Mouse (Mus musculus): Measurements from ENCODE around the gene Npcd. TPM values are rescaled to one million over a fixed set of nuclear protein-coding genes. Genes with fewer than 3 reads are reported as not detected.
"Not testable (repeated sequence)": the region's sequence is repeated elsewhere in the genome, so short reads cannot be mapped to it uniquely, and the experiment has no call there.

Npcd gene
- polyA plus RNA-seq, 1 experiment from 2014 or later: not detected

DNA sequence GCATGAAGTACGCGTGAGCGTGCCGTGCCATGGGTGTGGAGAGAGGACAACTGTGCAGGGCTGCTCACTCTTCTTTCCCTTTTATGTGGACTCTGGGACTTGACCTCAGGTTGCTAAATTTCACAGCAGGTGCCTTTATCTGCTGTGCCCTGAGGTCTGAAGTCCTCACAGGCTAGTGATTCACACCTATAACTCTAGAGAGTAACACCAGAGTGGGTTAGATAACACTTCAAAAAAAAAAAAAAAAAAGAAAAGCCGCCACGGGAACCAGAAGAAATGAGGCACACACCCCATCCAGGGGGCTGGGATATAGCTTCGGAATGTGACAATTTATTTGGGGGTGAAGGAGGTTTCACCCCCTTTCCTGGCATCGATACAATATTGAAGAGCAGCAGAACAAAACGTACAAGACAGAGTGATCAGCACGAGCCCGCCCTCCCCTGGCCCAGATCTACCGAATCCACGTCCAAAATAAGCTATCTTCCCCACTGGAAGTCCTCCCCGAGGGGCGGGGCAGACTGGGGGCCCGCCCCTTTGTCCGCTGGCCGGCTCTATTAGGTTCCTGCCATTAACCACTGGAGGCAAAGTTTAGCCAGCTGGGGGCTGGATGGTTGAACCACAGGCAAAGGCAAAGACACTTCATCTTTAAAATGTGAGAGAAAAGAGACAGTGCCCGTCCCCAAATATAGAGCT, 10.3 kb downstream of the Npcd start:
- no peaks in the 10 kb centered on the region for H3K27me3 ChIP-seq (ENCODE audit: control insufficient read depth, insufficient read depth, low read length)
- 54% methylated on average over 19 of the region's 19 CpGs for WGBS
- no peak overlapping the region for H3K9ac ChIP-seq (ENCODE audit: low read length)
- no peak overlapping the region for H3K4me3 ChIP-seq (ENCODE audit: low read depth, low read length)
- peaks cover 24% of the 10 kb centered on the region for H3K36me3 ChIP-seq (ENCODE audit: control insufficient read depth, insufficient read depth, low read length)
- H3K27ac ChIP-seq (replicated peaks): no peak overlapping the region
- no peak overlapping the region for H3K4me2 ChIP-seq (replicated peaks; ENCODE audit: low read depth)
- no peak; the same call in 1 of the 2 replicates for ATAC-seq (ENCODE audit: low FRiP score, low TSS enrichment)
- peak; percentile 55 for DNase-seq (ENCODE audit: low spot score)
- TF ChIP-seq EP300 (optimal IDR thresholded peaks at IDR 0.05) (no peak), CTCF (IDR thresholded peaks at IDR 0.05; ENCODE audit: low read depth) (no peak; the same call in 1 of the 2 replicates)
- H3K9me3 ChIP-seq (ENCODE audit: control insufficient read depth, low read length): no peaks in the 10 kb centered on the region
- 0 out of 2 replicates have a peak, but pooled peaks cover 3% of the 10 kb centered on the region for H3K4me1 ChIP-seq (replicated peaks; ENCODE audit: control insufficient read depth, insufficient read depth)

DNA sequence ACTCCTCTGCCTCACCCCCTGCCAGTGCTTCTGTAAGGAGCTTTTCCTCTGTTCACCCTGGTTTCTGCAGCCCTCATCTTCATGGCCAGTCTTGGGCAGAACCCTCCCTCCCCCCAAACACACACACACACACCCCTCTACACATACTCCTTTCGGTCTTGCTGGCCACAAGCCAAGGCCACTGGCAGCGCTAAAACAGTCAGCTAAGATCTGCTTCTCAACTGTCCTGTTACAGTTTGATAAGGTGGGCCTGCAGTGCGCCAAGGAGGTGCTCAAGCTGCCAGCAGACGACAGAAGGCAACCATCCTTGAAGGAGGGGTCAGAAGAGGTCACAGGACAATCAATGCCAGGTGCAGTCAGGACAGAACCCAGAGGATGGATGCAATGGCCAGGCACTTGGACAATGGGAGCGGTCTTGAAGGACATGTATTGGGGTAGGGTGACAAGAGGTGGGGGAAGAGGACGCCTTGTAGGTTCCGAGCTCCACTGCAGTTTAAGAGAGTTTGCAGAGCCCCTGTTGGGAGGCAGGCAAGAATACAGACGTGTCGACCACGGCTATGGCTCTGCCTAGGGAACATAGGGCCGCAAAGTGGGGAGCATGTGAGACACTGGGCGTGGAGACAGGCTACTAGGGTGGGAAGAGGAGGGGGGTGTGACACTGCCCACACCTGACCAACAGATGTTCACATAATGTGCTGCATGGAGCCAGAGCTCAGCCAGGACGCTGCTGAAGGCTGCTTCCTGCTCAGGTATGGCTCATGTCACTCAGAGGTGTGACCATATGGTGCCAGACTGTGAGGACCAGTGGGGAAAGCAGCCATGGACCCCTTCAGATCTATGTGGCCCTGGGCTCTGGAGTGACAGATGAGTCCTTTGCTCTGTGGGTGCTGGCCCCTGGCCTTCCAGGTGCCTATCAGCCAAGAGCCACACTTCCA, 11.5 kb downstream of the Npcd start:
- Histone ChIP-seq H3K4me2 (replicated peaks; ENCODE audit: low read depth) (no peak overlapping the region), H3K4me3 (ENCODE audit: low read depth, low read length) (no peak overlapping the region), H3K36me3 (ENCODE audit: control insufficient read depth, insufficient read depth, low read length) (peaks cover 17% of the 10 kb centered on the region; the same call in 1 of the 2 replicates), H3K9ac (ENCODE audit: low read length) (no peak overlapping the region), H3K4me1 (replicated peaks; ENCODE audit: control insufficient read depth, insufficient read depth) (0 out of 2 replicates have a peak, but pooled peaks cover 3% of the 10 kb centered on the region), H3K9me3 (ENCODE audit: control insufficient read depth, low read length) (no peaks in the 10 kb centered on the region), H3K27me3 (ENCODE audit: control insufficient read depth, insufficient read depth, low read length) (no peaks in the 10 kb centered on the region), H3K27ac (replicated peaks) (no peak overlapping the region)
- 63% methylated on average over 13 of the region's 13 CpGs for WGBS
- DNase-seq (ENCODE audit: low spot score) (peak; percentile 44), ATAC-seq (ENCODE audit: low FRiP score, low TSS enrichment) (no peak)
- TF ChIP-seq EP300 (optimal IDR thresholded peaks at IDR 0.05) (no peak), CTCF (IDR thresholded peaks at IDR 0.05; ENCODE audit: low read depth) (no peak)

GRCm38 (mm10) chr15:79818325-79818724, 15.7 kb downstream of the Npcd start:
- H3K36me3 ChIP-seq (ENCODE audit: control insufficient read depth, insufficient read depth, low read length): peaks cover 5% of the 10 kb centered on the region; the same call in 1 of the 2 replicates
- no peak for TF ChIP-seq EP300 (optimal IDR thresholded peaks at IDR 0.05)
- TF ChIP-seq CTCF (IDR thresholded peaks at IDR 0.05; ENCODE audit: low read depth): peak; percentile 51
- no peak for DNase-seq (ENCODE audit: low spot score)
- no peaks in the 10 kb centered on the region for H3K27me3 ChIP-seq (ENCODE audit: control insufficient read depth, insufficient read depth, low read length)
- no peak overlapping the region for H3K9ac ChIP-seq (ENCODE audit: low read length)
- H3K4me3 ChIP-seq (ENCODE audit: low read depth, low read length): no peak overlapping the region
- 0 out of 2 replicates have a peak, but pooled peaks cover 3% of the 10 kb centered on the region for H3K4me1 ChIP-seq (replicated peaks; ENCODE audit: control insufficient read depth, insufficient read depth)
- ATAC-seq (ENCODE audit: low FRiP score, low TSS enrichment): no peak
- no peaks in the 10 kb centered on the region for H3K9me3 ChIP-seq (ENCODE audit: control insufficient read depth, low read length)
- 81% methylated on average over 4 of the region's 4 CpGs for WGBS
- H3K27ac ChIP-seq (replicated peaks): no peak overlapping the region
- no peak overlapping the region for H3K4me2 ChIP-seq (replicated peaks; ENCODE audit: low read depth)

GRCm38 (mm10) chr15:79813666-79814258, 20.3 kb downstream of the Npcd start:
- Histone ChIP-seq H3K36me3 (ENCODE audit: control insufficient read depth, insufficient read depth, low read length) (no peaks in the 10 kb centered on the region), H3K9me3 (ENCODE audit: control insufficient read depth, low read length) (no peaks in the 10 kb centered on the region), H3K27me3 (ENCODE audit: control insufficient read depth, insufficient read depth, low read length) (no peaks in the 10 kb centered on the region), H3K4me3 (ENCODE audit: low read depth, low read length) (no peak overlapping the region), H3K9ac (ENCODE audit: low read length) (no peak overlapping the region), H3K27ac (replicated peaks) (no peak overlapping the region), H3K4me2 (replicated peaks; ENCODE audit: low read depth) (no peak overlapping the region), H3K4me1 (replicated peaks; ENCODE audit: control insufficient read depth, insufficient read depth) (no peaks in the 10 kb centered on the region)
- TF ChIP-seq EP300 (optimal IDR thresholded peaks at IDR 0.05) (no peak), CTCF (IDR thresholded peaks at IDR 0.05; ENCODE audit: low read depth) (no peak)
- no peak for ATAC-seq (ENCODE audit: low FRiP score, low TSS enrichment)
- no peak for DNase-seq (ENCODE audit: low spot score)
- WGBS: 45% methylated on average over 8 of the region's 8 CpGs

DNA sequence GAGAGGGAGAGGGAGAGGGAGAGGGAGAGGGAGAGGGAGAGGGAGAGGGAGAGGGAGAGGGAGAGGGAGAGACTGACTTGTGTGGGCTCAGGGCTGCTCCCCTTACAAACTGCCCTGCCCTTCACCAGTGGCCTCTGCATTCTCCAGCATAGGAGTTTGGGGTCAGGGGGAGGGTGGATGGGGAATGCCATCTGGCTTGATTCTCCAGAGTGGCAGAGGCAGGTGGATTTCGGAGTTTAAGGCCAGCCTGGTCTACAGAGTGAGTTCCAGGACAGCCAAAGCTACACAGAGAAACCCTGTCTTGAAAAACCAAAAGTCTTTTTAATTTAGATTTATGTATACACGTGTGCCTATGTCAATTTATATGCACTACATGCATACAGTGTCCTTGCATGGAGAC, 21.2 kb downstream of the Npcd start:
- ATAC-seq (ENCODE audit: low FRiP score, low TSS enrichment); H3K36me3 ChIP-seq (ENCODE audit: control insufficient read depth, insufficient read depth, low read length); H3K27me3 ChIP-seq (ENCODE audit: control insufficient read depth, insufficient read depth, low read length); H3K4me1 ChIP-seq (replicated peaks; ENCODE audit: control insufficient read depth, insufficient read depth); H3K4me2 ChIP-seq (replicated peaks; ENCODE audit: low read depth); H3K9ac ChIP-seq (ENCODE audit: low read length); DNase-seq (ENCODE audit: low spot score); H3K27ac ChIP-seq (replicated peaks); H3K9me3 ChIP-seq (ENCODE audit: control insufficient read depth, low read length); H3K4me3 ChIP-seq (ENCODE audit: low read depth, low read length): not testable (repeated sequence)
- 78% methylated on average over 2 of the region's 2 CpGs for WGBS

All from stomach, postnatal 0 days (tissue).